Mouse (Mus musculus): ENCODE data around the gene Gpr152.
A peak's percentile ranks its signal among the peaks of the same experiment; 100 is the strongest.

The Gpr152 gene

DNA sequence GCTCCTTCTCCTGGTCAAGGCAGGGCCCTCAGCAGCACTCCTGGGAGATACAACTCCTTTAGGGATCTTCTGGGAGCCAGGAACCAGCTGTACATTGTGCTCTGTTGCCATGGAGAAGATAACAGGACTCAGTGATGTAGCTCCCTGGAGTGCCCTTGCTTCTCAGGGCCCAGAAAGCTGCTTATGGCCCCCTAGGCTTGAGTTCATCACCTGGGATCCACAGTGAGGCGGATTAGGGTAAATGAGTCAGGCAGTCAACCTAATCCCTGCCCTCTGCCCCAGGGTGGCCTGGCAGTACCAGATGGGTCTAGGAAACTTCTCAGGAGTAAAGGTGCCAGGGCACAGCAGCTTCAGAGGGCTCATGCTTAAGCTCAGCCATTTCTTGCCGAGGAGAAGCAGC, at the start of gene Gpr152:
Gene Gpr152 (plus strand): TSS at position 342 of the 400 bp plus-strand sequence.
- DNase-seq (ENCODE audit: low read depth, low spot score), result no peak

DNA sequence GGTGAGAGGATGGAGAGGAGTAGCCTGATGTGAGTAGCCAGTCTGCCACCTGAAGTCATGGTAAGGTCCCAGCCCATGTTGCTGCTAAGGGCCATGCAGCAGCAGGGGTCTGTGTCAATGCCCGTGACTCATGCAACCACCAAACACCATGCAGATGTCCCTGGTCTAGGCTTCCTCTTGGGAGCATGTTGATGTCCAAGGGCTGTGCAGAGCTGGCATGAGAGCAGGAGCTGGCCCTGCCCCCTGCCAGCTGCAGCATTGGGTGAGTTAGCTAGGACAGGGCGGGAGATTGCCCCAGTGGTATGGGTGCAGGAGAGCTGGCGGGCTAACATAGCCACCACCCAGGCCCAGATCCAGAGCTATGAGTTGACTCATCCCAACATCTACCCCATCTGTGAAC, 49.1 kb upstream of the Gpr152 start:
- no peak for DNase-seq (ENCODE audit: low read depth, low spot score)

DNA sequence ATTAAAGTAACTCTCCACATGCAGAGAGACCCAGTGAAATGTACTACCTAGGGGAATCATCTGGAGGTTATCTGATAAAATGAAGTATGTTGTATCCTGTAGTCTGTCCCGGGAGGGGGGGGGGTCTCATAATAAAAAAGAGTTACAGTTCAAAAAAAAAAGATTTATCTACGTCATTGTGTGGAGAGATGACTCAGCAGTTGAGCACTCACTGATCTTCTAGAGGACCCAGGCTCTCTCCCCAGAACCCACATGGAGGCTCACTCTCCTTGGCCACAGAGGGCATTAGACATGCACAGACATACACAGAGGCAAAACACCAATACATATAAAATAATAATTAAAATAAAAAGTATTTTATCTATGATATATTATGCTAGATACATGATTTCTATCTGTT, 48.2 kb upstream of the Gpr152 start:
- no peak for DNase-seq (ENCODE audit: low read depth, low spot score)

DNA sequence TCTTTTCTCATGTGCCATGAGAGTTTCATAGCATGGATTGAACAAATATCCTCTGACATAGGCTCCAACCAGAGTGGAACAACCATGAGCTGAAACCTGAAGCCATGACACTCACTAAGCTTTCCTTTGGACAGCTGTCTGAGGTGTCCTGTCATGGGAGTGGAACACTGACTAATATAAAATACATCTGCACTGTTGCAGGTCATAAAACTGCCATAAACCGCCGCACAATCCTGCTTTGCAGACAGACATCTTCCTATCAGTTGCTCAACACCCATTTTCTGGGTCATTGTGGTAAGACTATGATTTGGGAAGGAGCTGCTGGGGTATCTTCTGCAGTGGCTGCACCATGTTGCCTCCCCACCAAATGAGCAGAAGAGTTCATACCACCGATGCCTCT, 46.8 kb upstream of the Gpr152 start:
- DNase-seq (ENCODE audit: low read depth, low spot score), result no peak

DNA sequence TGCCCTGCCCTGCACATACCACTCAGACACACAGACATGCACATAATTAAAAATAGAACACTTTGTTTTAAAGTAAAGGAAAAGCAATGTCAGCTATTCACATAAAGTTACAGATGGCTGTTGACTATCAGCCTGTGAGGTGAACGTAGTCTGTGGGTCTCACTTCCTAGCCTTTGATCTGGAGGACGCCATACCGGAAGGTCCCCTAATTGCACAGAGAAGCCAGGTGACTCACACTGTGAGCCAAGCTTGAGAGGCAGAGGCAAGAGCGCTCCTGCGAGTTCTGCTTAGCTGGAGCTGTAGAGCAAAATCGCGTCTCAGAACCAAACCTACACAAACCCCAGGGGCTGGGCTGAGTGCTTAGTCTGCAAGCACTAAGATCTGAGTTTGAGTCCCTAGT, 45.8 kb upstream of the Gpr152 start:
- DNase-seq (ENCODE audit: low read depth, low spot score), result no peak

DNA sequence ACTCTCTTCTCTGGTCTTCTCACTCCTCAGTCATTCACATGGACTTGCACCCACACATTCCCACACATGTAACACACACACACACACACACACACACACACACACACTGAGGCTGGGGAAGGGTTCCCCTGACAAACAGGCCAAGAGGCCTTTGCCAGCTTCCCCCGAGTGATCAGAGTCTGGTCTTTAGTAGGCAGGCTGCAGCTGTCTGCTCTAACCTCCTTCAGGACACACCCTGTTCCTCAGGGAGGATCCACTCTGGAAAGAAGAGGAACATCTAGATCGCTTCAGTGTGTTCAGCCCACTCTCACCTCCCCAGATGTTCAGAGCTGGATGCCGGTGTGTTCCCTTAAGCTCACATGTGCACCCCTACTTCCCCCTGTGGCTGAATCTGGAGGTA, 45.2 kb upstream of the Gpr152 start:
- no peak for DNase-seq (ENCODE audit: low read depth, low spot score)

DNA sequence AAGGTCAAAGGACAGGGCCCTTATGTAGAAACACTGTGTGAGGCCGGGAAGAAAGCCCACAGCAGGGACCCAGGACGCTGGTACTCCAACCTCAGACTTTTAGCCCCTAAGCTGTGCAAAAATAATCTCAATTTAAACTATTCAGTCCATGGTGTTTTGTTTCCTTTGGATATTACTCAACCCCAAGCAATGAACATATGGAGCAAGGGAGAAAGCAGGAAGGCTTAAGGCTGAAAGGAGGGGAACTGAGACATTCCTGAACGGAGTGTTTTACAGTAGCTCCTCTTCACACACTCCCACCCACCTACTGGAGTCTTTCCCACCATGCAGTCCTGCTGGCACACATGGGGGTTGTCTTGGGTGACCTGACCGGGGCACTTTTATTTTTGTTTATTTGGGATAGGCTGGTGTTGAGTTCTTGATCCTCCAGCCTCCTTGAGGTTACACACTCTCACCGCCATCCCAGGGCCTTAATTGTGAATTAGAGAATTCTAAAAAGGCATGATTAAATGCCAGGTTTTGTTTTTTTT, 44.7 kb upstream of the Gpr152 start:
- DNase-seq (ENCODE audit: low read depth, low spot score), result no peak

DNA sequence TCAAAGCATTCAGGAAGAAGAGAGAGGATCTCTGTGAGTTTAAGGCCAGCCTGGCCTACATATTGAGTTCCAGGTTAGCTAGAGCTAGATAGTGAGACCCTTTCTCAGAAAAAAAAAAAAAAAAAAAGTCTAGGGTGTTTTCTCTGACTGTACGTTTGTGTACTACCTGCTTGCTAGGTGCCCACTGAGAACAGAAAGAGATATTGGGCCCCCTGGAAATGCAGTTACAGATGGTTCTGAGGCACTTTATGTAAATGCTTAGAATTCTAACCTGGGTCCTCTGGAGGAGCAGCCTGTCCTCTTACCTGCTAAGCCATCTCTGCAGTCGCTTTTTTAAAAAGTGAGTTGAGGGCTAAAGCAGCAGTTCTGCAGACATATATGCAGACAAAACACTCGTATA, 43.8 kb upstream of the Gpr152 start:
- DNase-seq (ENCODE audit: low read depth, low spot score), result no peak

DNA sequence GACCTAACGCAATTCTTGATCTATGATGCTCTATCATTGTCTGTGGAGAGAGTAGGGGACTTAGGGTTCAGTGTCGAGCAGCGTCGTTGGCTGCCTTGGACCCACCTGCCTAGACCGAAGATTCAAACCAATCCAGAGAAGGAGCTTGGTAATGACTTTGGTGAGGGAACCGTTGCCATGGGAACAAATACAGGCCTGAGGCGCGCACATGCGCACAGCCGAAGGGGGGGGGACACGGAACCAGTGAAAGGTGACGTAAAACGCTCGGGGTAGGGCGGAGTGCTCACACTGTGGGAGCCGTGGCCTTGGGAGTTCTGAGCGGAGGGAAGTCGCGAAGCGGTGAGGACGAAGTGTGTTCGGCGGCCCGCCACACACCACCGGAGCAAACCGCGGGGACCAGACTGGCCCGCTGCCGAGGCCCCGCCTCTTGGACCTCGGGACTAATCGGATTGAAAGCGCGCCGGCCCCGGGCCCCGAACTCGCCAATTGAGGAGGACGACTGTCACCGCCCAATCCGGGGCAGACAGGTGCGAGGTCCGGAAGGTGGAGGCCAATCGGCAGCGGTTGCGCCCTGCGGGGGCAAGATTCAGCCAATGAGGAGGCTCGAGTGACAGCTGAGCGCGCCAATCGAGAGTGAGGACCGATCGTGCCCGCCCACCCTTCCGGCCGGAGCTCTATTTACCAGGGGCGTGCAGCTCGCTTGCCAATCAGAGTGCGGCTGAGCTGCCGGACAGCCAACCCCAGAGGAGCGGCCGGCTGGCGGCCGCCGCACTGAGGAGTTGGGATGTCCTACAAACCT, 42.7 kb upstream of the Gpr152 start, which contains the start of gene Cdk2ap2:
Gene Cdk2ap2 (plus strand): TSS at position 541 of the 799 bp plus-strand sequence.
- peak; percentile 99 for DNase-seq (ENCODE audit: low read depth, low spot score)

DNA sequence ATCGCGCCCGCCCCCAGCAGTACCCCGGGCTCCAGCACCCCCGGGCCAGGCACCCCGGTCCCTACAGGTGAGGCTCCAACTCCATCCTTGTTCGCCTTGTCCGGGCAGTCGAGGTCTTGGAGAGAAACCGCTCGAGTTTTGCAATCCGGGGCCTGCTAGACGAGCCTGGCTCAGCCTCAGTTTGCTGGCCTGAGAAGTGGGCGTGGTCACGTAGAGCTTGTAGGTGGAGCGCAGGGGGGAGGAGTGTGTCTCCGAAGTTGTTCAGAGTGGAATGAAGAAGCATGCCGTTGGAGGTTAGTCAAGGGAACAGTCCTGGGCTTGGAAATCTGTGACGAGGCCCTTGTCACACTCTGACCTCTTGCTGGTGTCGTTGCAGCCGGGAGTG, 42.2 kb upstream of the Gpr152 start:
- peak; percentile 59 for DNase-seq (ENCODE audit: low read depth, low spot score)

DNA sequence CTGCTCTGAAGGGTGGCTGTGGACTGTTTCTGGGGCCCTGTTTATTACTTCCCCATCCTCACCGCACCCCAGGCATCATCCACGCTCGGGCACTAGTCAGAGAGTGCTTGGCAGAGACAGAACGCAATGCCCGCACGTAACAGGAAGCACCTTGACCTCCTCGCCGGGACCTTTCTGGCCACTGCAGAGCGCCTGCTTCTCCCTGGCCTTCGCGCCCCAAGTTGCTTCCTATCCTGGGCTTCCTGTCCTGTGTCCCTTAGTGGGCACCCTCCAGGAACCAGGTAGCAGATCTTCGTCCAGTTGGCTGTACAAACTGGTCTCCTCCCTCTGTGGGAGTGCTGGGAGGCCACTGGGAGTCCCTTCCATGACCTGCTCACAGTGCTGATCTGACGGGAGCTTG, 41.2 kb upstream of the Gpr152 start:
- no peak for DNase-seq (ENCODE audit: low read depth, low spot score)

DNA sequence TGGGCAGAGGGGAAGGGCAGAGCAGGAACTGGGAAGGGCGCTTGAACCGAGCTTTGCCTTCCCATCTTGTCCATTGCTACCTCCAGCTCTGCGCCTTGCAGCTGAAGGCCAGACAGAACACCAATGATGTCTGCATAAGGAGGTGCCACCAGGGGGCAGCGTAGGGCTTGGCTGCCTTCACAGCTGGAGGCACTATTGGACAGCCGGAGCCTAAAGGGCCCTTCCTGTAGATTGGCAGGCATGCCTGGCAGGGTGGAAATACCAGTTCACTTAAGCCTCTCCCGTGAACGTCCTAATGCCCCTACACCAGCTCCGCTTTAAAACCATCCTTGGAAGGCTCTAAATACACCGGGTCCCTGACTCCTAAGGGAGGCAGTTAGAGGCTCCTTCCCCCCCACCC, 40.5 kb upstream of the Gpr152 start:
- DNase-seq (ENCODE audit: low read depth, low spot score), result peak; percentile 89

DNA sequence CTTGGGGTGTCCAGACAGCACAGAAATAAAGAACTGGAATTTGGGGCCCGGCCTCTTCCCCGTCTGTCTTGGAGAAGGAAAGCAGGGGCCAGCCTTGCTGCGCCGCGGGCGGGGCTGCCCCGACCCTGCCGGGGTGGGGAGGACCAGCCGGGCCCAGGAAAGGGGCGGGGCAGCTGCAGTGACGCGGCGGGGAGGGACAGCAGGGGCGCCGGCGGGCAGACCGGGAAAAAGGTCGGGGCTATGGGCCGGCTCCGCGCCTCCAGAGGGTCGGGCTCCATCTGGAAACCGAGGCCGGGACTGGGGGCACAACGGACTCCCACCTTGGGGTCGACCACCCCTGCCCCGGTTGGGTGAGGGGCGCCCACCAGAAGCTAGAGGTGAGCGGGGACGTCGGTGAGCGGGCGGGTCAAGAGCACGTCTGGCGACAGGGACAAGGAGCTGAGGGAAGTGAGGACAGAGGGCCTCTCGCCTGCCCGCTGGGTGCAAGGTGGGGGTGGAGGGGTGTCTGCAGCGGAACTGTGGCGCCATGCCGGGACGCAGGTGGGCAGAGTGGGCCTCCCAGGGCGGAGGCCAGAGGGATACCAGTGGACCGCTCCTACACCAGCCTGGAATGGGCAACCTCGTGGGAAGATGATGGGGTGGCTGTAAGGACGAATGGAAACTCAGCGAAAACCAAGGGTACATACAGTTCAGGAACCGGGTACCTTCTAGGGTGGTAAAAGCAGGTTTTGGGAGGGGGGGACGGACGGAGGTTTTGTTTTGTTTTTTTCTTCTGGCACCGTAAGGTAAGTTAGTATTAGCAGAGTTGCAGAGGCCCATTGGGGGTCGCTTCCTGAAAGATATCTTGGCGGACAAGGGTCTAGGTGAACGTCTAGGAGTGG, 39.5 kb upstream of the Gpr152 start, which contains the start of gene Pitpnm1:
Gene Pitpnm1 (plus strand): TSS at position 162 of the 881 bp plus-strand sequence.
- no peak for DNase-seq (ENCODE audit: low read depth, low spot score)

DNA sequence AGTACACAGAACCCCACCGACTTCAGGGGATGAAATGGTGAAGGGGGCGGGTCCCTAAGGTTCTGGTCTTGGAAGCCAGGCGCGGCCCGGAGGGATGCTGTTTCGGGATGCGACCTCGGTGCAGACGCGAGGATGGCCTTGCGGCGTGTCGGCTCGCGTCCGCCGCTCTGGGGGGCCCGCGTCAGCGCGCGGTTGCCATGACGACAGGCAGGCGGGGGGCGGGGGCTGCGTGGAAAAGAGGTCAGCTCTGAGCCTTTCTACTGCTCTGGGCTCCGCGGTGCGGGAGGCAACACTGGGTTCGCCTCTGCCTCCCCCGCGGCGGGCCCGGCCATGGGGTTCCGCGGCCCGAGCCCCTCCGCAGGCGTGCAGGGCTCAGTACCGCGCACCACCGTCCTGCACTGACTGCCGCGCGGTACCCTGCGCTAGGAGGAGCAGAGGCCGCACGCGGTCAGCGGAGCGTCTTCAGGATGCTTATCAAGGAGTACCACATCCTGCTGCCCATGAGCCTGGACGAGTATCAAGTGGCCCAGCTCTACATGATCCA, 38.8 kb upstream of the Gpr152 start:
- DNase-seq (ENCODE audit: low read depth, low spot score), result no peak

DNA sequence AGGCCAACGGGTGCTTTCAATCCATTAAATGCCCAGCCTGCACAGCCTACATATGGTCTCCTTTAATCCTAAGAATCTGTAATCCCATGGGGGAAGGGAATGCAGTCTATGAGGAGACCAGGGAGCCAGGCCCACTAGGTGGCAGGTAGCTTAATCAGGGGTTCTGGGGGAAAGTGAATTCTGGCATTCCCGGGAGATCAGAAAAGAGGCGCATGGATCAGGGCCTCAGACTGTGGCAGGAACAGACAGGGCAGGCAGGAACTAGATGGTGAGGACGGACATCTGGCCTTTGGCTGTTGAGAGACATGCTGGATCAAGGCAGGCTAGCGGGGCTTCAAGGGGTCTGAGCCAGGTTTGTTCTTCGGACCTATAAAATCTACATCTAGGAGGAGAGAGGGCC, 38.1 kb upstream of the Gpr152 start:
- DNase-seq (ENCODE audit: low read depth, low spot score), result no peak

DNA sequence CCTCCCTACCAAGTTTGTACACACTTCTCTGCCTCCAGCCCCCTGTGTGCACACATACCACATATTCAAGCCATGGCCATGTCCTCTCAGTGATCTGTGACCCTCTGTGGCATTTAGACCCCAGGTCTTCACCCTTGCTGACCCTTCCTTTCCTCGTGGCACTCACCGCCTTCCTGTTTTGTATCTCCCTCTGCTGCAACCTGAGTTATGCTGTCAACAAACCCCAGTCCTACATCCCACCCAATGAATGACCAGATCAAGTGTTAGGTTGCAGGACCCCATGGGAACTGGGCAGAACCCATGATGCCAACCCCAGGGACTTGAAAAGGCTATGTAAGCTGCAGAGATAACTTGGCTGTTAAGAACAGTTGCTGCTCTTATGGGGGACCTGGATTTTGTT, 37.5 kb upstream of the Gpr152 start:
- no peak for DNase-seq (ENCODE audit: low read depth, low spot score)

DNA sequence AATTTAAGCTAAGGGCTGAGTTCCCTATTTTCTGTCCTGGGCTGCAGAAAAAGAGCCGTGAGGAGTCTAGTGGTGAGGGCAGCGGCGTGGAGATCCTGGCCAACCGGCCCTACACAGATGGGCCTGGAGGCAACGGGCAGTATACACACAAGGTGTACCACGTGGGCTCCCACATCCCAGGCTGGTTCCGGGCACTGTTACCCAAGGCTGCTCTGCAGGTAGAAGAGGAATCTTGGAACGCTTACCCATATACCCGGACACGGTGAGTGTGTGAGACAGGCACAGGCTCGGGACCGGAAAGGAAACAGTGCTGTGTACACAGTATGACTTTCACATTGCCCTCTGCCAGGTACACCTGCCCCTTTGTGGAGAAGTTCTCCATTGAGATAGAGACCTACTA, 37.0 kb upstream of the Gpr152 start:
- DNase-seq (ENCODE audit: low read depth, low spot score), result no peak

DNA sequence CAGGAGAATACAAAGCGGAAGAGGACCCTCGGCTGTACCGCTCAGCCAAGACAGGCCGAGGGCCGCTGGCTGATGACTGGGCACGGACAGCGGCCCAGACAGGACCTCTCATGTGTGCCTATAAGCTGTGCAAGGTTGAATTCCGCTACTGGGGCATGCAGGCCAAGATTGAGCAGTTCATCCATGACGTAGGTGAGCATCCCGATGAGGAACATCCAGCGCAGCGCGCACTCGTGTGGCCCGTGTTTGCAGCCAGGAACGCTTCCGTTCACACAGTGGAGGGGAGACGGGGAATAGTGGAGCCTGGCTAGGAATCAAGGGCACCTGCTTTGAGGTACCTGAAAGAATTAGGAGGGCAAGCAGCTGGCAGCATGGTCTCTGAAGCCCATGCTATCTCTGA, 36.3 kb upstream of the Gpr152 start:
- no peak for DNase-seq (ENCODE audit: low read depth, low spot score)

DNA sequence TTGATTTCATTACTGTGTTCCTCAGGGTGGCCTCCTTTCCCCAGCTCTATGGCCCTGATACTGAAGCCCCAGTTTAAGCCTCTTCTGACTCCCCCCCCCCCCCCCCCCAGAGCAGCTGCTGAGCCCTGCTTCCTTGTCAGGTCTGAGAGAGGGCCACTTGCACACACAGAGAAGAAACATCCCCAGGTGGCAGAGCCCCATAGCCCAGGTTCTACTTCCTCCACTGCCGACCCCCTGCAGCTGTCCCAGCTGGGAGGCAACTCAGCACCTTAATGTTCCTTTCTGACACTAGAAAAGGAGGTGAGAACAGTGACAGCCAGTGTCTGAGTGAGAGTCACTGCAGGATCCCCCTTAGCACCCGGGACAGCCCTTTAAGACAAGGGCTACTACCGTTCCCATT, 35.8 kb upstream of the Gpr152 start:
- DNase-seq (ENCODE audit: low read depth, low spot score), result no peak

DNA sequence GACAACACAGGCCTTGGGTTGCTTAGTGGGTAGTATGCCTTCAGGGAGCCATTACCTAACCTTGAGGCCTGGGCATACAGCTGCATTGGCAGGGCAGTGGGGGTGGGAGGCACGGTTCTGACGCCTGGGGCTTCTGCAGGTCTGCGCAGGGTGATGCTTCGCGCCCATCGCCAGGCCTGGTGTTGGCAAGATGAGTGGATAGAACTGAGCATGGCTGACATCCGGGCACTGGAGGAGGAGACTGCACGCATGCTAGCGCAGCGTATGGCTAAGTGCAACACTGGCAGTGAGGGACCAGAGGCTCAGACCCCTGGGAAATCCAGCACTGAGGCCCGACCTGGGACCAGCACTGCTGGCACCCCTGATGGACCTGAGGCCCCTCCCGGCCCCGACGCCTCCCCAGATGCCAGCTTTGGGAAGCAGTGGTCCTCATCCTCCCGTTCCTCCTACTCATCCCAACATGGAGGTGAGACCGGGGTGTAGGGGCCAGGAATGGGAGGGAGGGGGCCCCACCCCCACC, 34.9 kb upstream of the Gpr152 start:
- DNase-seq (ENCODE audit: low read depth, low spot score), result no peak

DNA sequence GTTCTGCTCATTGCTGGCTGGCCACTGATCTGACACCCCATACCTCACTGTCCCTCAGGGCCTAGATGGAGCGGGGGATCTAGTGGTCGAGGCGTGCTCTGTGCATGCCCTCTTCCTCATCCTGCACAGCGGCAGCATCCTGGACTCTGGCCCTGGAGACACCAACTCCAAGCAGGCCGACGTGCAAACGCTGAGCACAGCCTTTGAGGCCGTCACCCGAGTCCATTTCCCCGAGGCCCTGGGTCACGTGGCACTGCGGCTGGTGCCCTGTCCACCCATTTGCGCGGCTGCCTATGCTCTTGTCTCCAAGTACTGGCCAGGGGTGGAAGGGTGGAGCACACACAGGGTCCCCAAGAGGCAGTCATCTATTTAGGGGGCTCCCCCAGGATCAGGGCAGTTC, 32.9 kb upstream of the Gpr152 start:
- no peak for DNase-seq (ENCODE audit: low read depth, low spot score)

DNA sequence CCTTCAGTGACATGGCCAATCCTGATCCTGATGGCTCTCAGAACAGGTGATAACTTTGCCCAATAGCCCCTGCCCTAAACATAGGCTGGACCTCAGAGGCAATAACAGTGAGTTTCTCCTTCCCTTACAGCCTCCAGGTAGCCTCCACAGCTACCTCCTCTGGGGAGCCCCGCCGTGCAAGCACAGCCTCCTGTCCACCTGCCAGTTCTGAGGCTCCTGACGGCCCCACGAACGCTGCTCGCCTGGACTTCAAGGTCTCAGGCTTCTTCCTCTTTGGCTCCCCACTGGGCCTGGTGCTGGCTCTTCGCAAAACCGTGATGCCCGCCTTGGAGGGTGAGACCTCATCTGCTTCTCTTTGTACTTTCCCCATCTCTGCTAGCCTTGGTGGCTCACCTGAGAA, 31.1 kb upstream of the Gpr152 start:
- no peak for DNase-seq (ENCODE audit: low read depth, low spot score)

All from forelimb bud, embryonic 11.5 days (tissue).